Mouse (Mus musculus) G1E (cell line): ENCODE results near the gene Arsg.

ENCODE experiments used
- CTCF ChIP-seq: IDR thresholded peaks from 2 replicates; pipeline ENCODE4 v1.5.1; 2012; ENCODE audit warnings: low read depth, low read length, inconsistent platforms, mixed read lengths
- GATA1 ChIP-seq: IDR thresholded peaks from 2 replicates; pipeline ENCODE4 v1.6.1; 2012; ENCODE audit warnings: borderline replicate concordance, low read length, inconsistent platforms, mixed read lengths
- TAL1 ChIP-seq: conservative IDR thresholded peaks from 2 replicates; pipeline ENCODE4 v1.6.1; 2012; ENCODE audit warnings: low read depth, low read length, inconsistent platforms, mixed read lengths

DNA sequence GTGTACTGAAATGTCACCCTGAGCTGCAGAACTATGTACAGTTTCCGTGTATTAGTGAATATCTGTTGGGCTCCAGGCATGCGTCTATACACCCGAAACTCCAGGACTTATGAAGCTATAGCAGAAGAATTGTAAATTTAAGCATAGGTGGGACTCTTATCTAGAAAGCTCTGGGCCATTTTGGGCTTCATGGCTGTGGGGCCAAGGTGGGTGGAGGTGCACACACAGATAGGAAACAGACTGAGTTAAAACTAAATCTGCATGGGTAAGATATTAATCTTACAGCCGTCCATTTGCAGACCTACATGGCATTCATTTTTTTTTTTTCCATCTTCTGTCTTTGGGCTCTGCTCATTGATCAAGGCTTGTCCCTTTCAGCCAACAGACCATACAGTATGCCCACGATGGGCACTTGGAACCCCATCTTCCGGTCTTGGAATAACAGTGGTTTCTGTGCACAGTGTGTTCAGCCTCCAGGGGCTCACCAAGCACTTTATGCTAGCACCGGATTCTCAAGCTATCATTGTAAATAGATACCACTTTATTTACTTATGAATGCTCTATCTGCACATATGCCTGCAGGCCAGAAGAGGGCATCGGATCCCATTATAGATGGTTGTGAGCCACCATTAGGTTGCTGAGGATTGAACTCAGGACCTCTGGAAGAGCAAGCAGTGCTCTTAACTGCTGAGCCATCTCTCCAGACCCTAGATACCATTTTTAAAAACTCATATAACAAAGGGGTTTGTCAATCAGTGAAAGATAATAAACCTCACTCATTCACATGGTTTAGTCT, 29.5 kb upstream of the Arsg start:
- no peak for TF ChIP-seq CTCF
- TF ChIP-seq TAL1 = peak; percentile 73
- TF ChIP-seq GATA1 = no peak
